Mouse (Mus musculus): Measurements from ENCODE around the gene Grhl1. TPM values are rescaled to one million over a fixed set of nuclear protein-coding genes. Genes with fewer than 3 reads are reported as not detected.
A peak's percentile ranks its signal among the peaks of the same experiment; 100 is the strongest.

Grhl1 gene
- polyA plus RNA-seq, 1 experiment from 2014 or later = 0.21 TPM

- H3K4me3 ChIP-seq = no peak overlapping the region
- no peaks in the 10 kb centered on the region for H3K9me3 ChIP-seq
- peaks cover 13% of the 10 kb centered on the region for H3K4me1 ChIP-seq (replicated peaks)
- H3K27ac ChIP-seq = no peak overlapping the region
- 90% methylated on average over 6 of the region's 6 CpGs for WGBS
- H3K36me3 ChIP-seq = no peaks in the 10 kb centered on the region
- DNase-seq (ENCODE audit: low spot score) = no peak
- no peaks in the 10 kb centered on the region; the same call in 1 of the 2 replicates for H3K27me3 ChIP-seq (ENCODE audit: insufficient read depth, poor library complexity, severe bottlenecking)
Measured at GRCm38 (mm10) chr12:24597376-24597775, 25.3 kb downstream of the Grhl1 start.

- DNase-seq (ENCODE audit: low spot score) = no peak
- Histone ChIP-seq H3K27ac (no peak overlapping the region), H3K9me3 (no peaks in the 10 kb centered on the region), H3K4me1 (replicated peaks) (no peaks in the 10 kb centered on the region), H3K4me3 (no peak overlapping the region), H3K27me3 (ENCODE audit: insufficient read depth, poor library complexity, severe bottlenecking) (no peaks in the 10 kb centered on the region; the same call in 1 of the 2 replicates), H3K36me3 (no peaks in the 10 kb centered on the region)
- 72% methylated on average over 8 of the region's 8 CpGs for WGBS
Measured at GRCm38 (mm10) chr12:24599366-24599895, 27.3 kb downstream of the Grhl1 start.

GRCm38 (mm10) chr12:24600074-24600473, 28.0 kb downstream of the Grhl1 start:
- 86% methylated on average over 7 of the region's 7 CpGs for WGBS

GRCm38 (mm10) chr12:24600806-24601205, 28.7 kb downstream of the Grhl1 start:
- 6% methylated on average over 9 of the region's 9 CpGs for WGBS
- Histone ChIP-seq H3K9me3 (no peaks in the 10 kb centered on the region), H3K36me3 (no peaks in the 10 kb centered on the region), H3K27me3 (ENCODE audit: insufficient read depth, poor library complexity, severe bottlenecking) (no peaks in the 10 kb centered on the region; the same call in 1 of the 2 replicates), H3K27ac (no peak overlapping the region), H3K4me3 (no peak overlapping the region), H3K4me1 (replicated peaks) (no peaks in the 10 kb centered on the region)
- DNase-seq (ENCODE audit: low spot score) = peak; percentile 77

More at GRCm38 (mm10) chr12:24600074-24600473, 28.0 kb downstream of the Grhl1 start:
- Histone ChIP-seq H3K36me3 (no peaks in the 10 kb centered on the region), H3K4me1 (replicated peaks) (no peaks in the 10 kb centered on the region), H3K27me3 (ENCODE audit: insufficient read depth, poor library complexity, severe bottlenecking) (no peaks in the 10 kb centered on the region; the same call in 1 of the 2 replicates), H3K27ac (no peak overlapping the region), H3K4me3 (no peak overlapping the region), H3K9me3 (no peaks in the 10 kb centered on the region)
- no peak for DNase-seq (ENCODE audit: low spot score)

GRCm38 (mm10) chr12:24603266-24603665, 31.2 kb downstream of the Grhl1 start:
- DNase-seq (ENCODE audit: low spot score) = peak; percentile 71
- Histone ChIP-seq H3K4me1 (replicated peaks) (no peaks in the 10 kb centered on the region), H3K36me3 (no peaks in the 10 kb centered on the region), H3K9me3 (no peaks in the 10 kb centered on the region), H3K4me3 (no peak overlapping the region), H3K27me3 (ENCODE audit: insufficient read depth, poor library complexity, severe bottlenecking) (no peaks in the 10 kb centered on the region; the same call in 1 of the 2 replicates), H3K27ac (no peak overlapping the region)
- WGBS = 35% methylated on average over 2 of the region's 2 CpGs

- H3K4me3 ChIP-seq = no peak overlapping the region
- no peaks in the 10 kb centered on the region for H3K36me3 ChIP-seq
- no peak overlapping the region for H3K27ac ChIP-seq
- 76% methylated on average over 10 of the region's 10 CpGs for WGBS
- no peaks in the 10 kb centered on the region for H3K9me3 ChIP-seq
- no peak for DNase-seq (ENCODE audit: low spot score)
- H3K4me1 ChIP-seq (replicated peaks) = no peaks in the 10 kb centered on the region; the same call in 1 of the 2 replicates
- no peaks in the 10 kb centered on the region; the same call in 1 of the 2 replicates for H3K27me3 ChIP-seq (ENCODE audit: insufficient read depth, poor library complexity, severe bottlenecking)
Measured at GRCm38 (mm10) chr12:24606166-24606565, 34.1 kb downstream of the Grhl1 start.

GRCm38 (mm10) chr12:24612591-24612990, 40.5 kb downstream of the Grhl1 start:
- Histone ChIP-seq H3K36me3 (no peaks in the 10 kb centered on the region), H3K27me3 (ENCODE audit: insufficient read depth, poor library complexity, severe bottlenecking) (no peaks in the 10 kb centered on the region)
- 85% methylated on average over 6 of the region's 6 CpGs for WGBS

DNA sequence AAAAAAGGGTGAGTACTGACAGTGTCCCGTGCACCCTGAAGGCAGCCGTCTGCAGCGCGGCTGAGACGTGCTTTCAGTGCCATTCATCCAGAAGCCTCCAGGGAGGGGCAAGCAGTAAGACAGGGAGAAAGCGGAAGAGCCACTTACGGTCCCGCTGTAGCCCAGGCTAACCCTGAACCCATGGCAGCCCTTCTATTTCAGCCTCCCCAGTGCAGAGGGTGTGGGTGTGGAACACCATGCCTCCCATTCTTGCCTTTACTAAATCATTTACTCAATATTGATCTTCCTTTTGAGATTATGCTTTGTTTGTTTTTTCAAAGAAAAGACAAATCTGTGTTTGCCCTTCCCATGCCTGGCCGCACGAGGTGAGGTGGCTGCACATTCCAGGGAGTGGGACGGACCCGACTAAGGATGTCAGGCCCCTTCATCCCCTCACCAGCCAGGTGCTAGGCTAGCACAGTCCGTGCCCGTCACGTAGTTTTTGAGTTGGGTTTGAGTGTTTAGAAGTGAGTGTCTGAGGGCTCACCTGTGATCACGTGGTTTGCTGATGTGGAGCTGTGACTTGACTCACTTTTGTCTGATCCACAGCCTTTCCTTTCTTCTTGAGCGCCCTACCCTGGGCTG, 42.5 kb downstream of the Grhl1 start:
- no peak overlapping the region for H3K4me3 ChIP-seq
- 88% methylated on average over 17 of the region's 17 CpGs for WGBS
- H3K9me3 ChIP-seq = no peaks in the 10 kb centered on the region
- H3K4me1 ChIP-seq (replicated peaks) = no peaks in the 10 kb centered on the region; the same call in 1 of the 2 replicates
- H3K36me3 ChIP-seq = no peaks in the 10 kb centered on the region
- H3K27me3 ChIP-seq (ENCODE audit: insufficient read depth, poor library complexity, severe bottlenecking) = no peaks in the 10 kb centered on the region
- no peak for DNase-seq (ENCODE audit: low spot score)
- no peak overlapping the region for H3K27ac ChIP-seq

More at GRCm38 (mm10) chr12:24612591-24612990, 40.5 kb downstream of the Grhl1 start:
- no peaks in the 10 kb centered on the region; the same call in 1 of the 2 replicates for H3K4me1 ChIP-seq (replicated peaks)
- DNase-seq (ENCODE audit: low spot score) = no peak
- H3K9me3 ChIP-seq = no peaks in the 10 kb centered on the region
- H3K27ac ChIP-seq = no peak overlapping the region
- H3K4me3 ChIP-seq = no peak overlapping the region

- H3K9me3 ChIP-seq = no peaks in the 10 kb centered on the region
- no peaks in the 10 kb centered on the region for H3K36me3 ChIP-seq
- no peak for DNase-seq (ENCODE audit: low spot score)
- H3K4me3 ChIP-seq = no peak overlapping the region
- WGBS = 83% methylated on average over 3 of the region's 3 CpGs
- no peaks in the 10 kb centered on the region; the same call in 1 of the 2 replicates for H3K4me1 ChIP-seq (replicated peaks)
- no peak overlapping the region for H3K27ac ChIP-seq
- H3K27me3 ChIP-seq (ENCODE audit: insufficient read depth, poor library complexity, severe bottlenecking) = no peaks in the 10 kb centered on the region
Measured at GRCm38 (mm10) chr12:24615140-24615539, 43.1 kb downstream of the Grhl1 start.

GRCm38 (mm10) chr12:24619436-24619835, 47.4 kb downstream of the Grhl1 start:
- peaks cover 17% of the 10 kb centered on the region for H3K4me1 ChIP-seq (replicated peaks)
- H3K9me3 ChIP-seq = no peaks in the 10 kb centered on the region
- 86% methylated on average over 4 of the region's 4 CpGs for WGBS
- H3K27me3 ChIP-seq (ENCODE audit: insufficient read depth, poor library complexity, severe bottlenecking) = no peaks in the 10 kb centered on the region
- H3K36me3 ChIP-seq = no peaks in the 10 kb centered on the region
- no peak overlapping the region for H3K4me3 ChIP-seq
- no peak overlapping the region for H3K27ac ChIP-seq
- no peak for DNase-seq (ENCODE audit: low spot score)

DNA sequence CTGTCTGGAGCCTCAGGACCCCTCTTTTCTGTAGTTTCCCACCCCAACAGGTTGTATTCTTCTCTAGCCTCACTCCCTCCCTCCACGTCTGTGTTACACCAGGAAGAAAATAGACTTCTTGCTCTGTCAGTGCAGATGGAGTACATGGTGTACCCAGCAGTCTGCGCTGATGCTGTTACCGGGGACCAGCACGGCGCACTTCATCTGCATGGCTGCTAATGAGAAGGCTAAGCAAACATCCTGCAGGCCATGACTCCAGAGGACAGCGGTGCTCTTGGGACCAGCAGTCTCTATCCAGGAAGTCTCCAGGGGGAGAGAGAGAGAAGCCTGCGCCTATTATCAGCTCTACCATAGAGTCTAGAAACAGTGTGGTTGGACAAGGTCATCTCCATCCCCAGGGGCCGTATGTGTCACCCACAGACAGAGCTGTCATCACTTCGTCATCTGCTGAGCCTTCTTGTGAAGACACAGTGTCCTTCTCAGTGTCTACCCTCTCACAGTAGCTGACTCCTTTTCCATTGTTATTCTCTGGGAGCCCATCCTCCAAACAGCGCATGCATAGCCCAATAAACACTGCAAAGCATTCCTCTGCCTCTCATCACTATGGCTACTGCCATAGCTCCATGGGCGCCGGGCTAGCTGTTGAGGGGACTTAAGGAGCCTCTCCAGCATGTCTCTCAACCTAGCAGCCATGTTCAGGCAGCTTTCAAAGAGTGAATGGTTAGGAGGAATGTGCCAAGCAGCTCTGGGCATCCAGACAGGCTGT, 51.6 kb downstream of the Grhl1 start:
- H3K4me1 ChIP-seq (replicated peaks) = peaks cover 21% of the 10 kb centered on the region
- no peaks in the 10 kb centered on the region for H3K9me3 ChIP-seq
- H3K36me3 ChIP-seq = no peaks in the 10 kb centered on the region
- no peaks in the 10 kb centered on the region for H3K27me3 ChIP-seq (ENCODE audit: insufficient read depth, poor library complexity, severe bottlenecking)
- 64% methylated on average over 12 of the region's 12 CpGs for WGBS
- no peak overlapping the region for H3K4me3 ChIP-seq
- peak overlapping the region; percentile 76 for H3K27ac ChIP-seq
- DNase-seq (ENCODE audit: low spot score) = peak; percentile 53

DNA sequence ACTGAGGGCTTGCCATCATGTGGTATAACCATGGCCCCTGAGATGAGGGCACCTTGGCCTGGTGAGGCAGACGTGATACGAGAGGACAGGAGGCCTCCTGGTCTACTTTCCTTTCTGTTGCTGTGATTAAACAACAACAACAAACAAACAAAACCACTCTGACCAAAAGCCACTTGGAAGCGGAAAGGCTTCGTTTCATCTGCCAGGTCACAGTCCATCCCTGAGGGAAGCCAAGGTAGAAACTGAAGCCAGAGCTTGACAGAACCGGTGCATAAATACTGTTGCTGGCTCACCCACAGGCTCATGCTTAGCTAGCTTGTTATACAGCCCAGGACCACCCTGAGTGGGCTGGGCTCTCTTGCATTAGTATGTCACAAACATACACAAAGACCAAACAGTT, 54.3 kb downstream of the Grhl1 start:
- Histone ChIP-seq H3K27ac (no peak overlapping the region), H3K4me3 (no peak overlapping the region), H3K4me1 (replicated peaks) (peaks cover 21% of the 10 kb centered on the region), H3K27me3 (ENCODE audit: insufficient read depth, poor library complexity, severe bottlenecking) (no peaks in the 10 kb centered on the region), H3K36me3 (no peaks in the 10 kb centered on the region), H3K9me3 (no peaks in the 10 kb centered on the region)
- DNase-seq (ENCODE audit: low spot score) = no peak
- WGBS = 93% methylated on average over 5 of the region's 5 CpGs

GRCm38 (mm10) chr12:24627215-24627614, 55.1 kb downstream of the Grhl1 start:
- H3K27ac ChIP-seq = 0 out of 2 replicates have a peak overlapping the region, but pooled peaks have one; percentile 24
- no peaks in the 10 kb centered on the region for H3K36me3 ChIP-seq
- no peaks in the 10 kb centered on the region for H3K27me3 ChIP-seq (ENCODE audit: insufficient read depth, poor library complexity, severe bottlenecking)
- WGBS = 54% methylated on average over 3 of the region's 3 CpGs
- H3K9me3 ChIP-seq = no peaks in the 10 kb centered on the region
- no peak for DNase-seq (ENCODE audit: low spot score)
- H3K4me3 ChIP-seq = no peak overlapping the region
- peaks cover 21% of the 10 kb centered on the region for H3K4me1 ChIP-seq (replicated peaks)
